Mouse (Mus musculus) hindbrain, embryonic 10.5 days (tissue): ENCODE data around the gene Negr1. TPM values are rescaled to one million over a fixed set of nuclear protein-coding genes. Genes with fewer than 3 reads are reported as not detected.

Experiments used
- DNase-seq: peaks from one replicate; pipeline ENCODE4 v3.0.0-alpha.2; 2017; ENCODE audit warnings: low spot score
- H3K27ac ChIP-seq: fragments of 300-500 bp; sonication (generic); 2 replicates; pipeline ENCODE4 v1.5.1; 2016; ENCODE audit warnings: mild to moderate bottlenecking, moderate library complexity
- H3K27me3 ChIP-seq: fragments of 300-500 bp; sonication (generic); 2 replicates; pipeline ENCODE4 v1.6.1; 2016; ENCODE audit warnings: mild to moderate bottlenecking; ENCODE audit not compliant: poor library complexity, insufficient read depth, severe bottlenecking
- H3K36me3 ChIP-seq: fragments of 300-500 bp; sonication (generic); 2 replicates; pipeline ENCODE4 v1.6.1; 2016; ENCODE audit warnings: mild to moderate bottlenecking, moderate library complexity
- H3K4me1 ChIP-seq: fragments of 300-500 bp; sonication (generic); replicated peaks from 2 replicates; pipeline ENCODE4 v1.6.1; 2016; ENCODE audit warnings: mild to moderate bottlenecking
- H3K4me3 ChIP-seq: fragments of 300-500 bp; sonication (generic); 2 replicates; pipeline ENCODE4 v1.5.1; 2016; ENCODE audit warnings: mild to moderate bottlenecking, moderate library complexity
- H3K9me3 ChIP-seq: fragments of 300-500 bp; sonication (generic); 2 replicates; pipeline ENCODE4 v1.6.1; 2016; ENCODE audit warnings: mild to moderate bottlenecking, moderate library complexity
- WGBS: fragments of 180-500 bp; shearing (Covaris S2); methylation state at CpG from one replicate; pipeline ENCODE4 v1.1.7; 2016; 5-methylcytosine and 5-hydroxymethylcytosine counted together
- polyA plus RNA-seq: library from polyadenylated mRNA; unstranded; fragments of >200 nt; fragmentation: Nextera tagmentation; extraction: Ambion mirVana; gene quantifications from 2 replicates; pipeline ENCODE4 v1.2.1, GENCODE M21; 2016

The Negr1 gene
- polyA plus RNA-seq, 1 experiment from 2014 or later = 4.7 TPM

- Histone ChIP-seq H3K4me3 (no peak overlapping the region), H3K36me3 (no peaks in the 10 kb centered on the region), H3K9me3 (no peaks in the 10 kb centered on the region), H3K27me3 (no peaks in the 10 kb centered on the region), H3K4me1 (no peaks in the 10 kb centered on the region), H3K27ac (no peak overlapping the region)
- no peak for DNase-seq
Observed at GRCm38 (mm10) chr3:157155513-157155912, 593.9 kb downstream of the Negr1 start.

- WGBS = 92% methylated on average over 3 of the region's 3 CpGs
- Histone ChIP-seq H3K36me3 (no peaks in the 10 kb centered on the region), H3K9me3 (no peaks in the 10 kb centered on the region), H3K4me3 (no peak overlapping the region), H3K27ac (no peak overlapping the region), H3K27me3 (no peaks in the 10 kb centered on the region), H3K4me1 (no peaks in the 10 kb centered on the region)
- DNase-seq = no peak
Observed at GRCm38 (mm10) chr3:157164840-157165595, 603.4 kb downstream of the Negr1 start.

GRCm38 (mm10) chr3:157181975-157182374 is 620.4 kb downstream of the Negr1 start:
- H3K36me3 ChIP-seq = no peaks in the 10 kb centered on the region
- 87% methylated on average over 2 of the region's 2 CpGs for WGBS
- no peak for DNase-seq

GRCm38 (mm10) chr3:157188939-157189725 is 627.5 kb downstream of the Negr1 start:
- Histone ChIP-seq H3K27ac (no peak overlapping the region), H3K9me3 (no peaks in the 10 kb centered on the region), H3K4me1 (no peaks in the 10 kb centered on the region), H3K36me3 (no peaks in the 10 kb centered on the region), H3K27me3 (no peaks in the 10 kb centered on the region), H3K4me3 (no peak overlapping the region)
- 60% methylated on average over 8 of the region's 8 CpGs for WGBS
- DNase-seq = peak; percentile 5

More at GRCm38 (mm10) chr3:157181975-157182374, 620.4 kb downstream of the Negr1 start:
- no peak overlapping the region for H3K27ac ChIP-seq
- H3K9me3 ChIP-seq = no peaks in the 10 kb centered on the region
- H3K4me1 ChIP-seq = peaks cover 5% of the 10 kb centered on the region; the same call in 1 of the 2 replicates
- no peak overlapping the region for H3K4me3 ChIP-seq
- no peaks in the 10 kb centered on the region for H3K27me3 ChIP-seq

GRCm38 (mm10) chr3:157189834-157190233 is 628.2 kb downstream of the Negr1 start:
- no peaks in the 10 kb centered on the region for H3K9me3 ChIP-seq
- DNase-seq = no peak
- H3K4me3 ChIP-seq = no peak overlapping the region
- no peaks in the 10 kb centered on the region for H3K27me3 ChIP-seq
- 84% methylated on average over 4 of the region's 4 CpGs for WGBS
- H3K36me3 ChIP-seq = no peaks in the 10 kb centered on the region
- H3K27ac ChIP-seq = no peak overlapping the region
- no peaks in the 10 kb centered on the region for H3K4me1 ChIP-seq

GRCm38 (mm10) chr3:157190551-157190950 is 629.0 kb downstream of the Negr1 start:
- no peak overlapping the region for H3K27ac ChIP-seq
- H3K36me3 ChIP-seq = no peaks in the 10 kb centered on the region
- H3K9me3 ChIP-seq = no peaks in the 10 kb centered on the region
- H3K4me1 ChIP-seq = no peaks in the 10 kb centered on the region
- DNase-seq = no peak
- no peak overlapping the region for H3K4me3 ChIP-seq
- no peaks in the 10 kb centered on the region for H3K27me3 ChIP-seq
- WGBS = 78% methylated on average over 3 of the region's 3 CpGs

GRCm38 (mm10) chr3:157192021-157192420 is 630.4 kb downstream of the Negr1 start:
- Histone ChIP-seq H3K4me1 (no peaks in the 10 kb centered on the region), H3K36me3 (no peaks in the 10 kb centered on the region), H3K27ac (no peak overlapping the region), H3K9me3 (no peaks in the 10 kb centered on the region), H3K27me3 (no peaks in the 10 kb centered on the region), H3K4me3 (no peak overlapping the region)
- no peak for DNase-seq
- 83% methylated on average over 3 of the region's 3 CpGs for WGBS

GRCm38 (mm10) chr3:157193141-157193540 is 631.5 kb downstream of the Negr1 start:
- DNase-seq = no peak
- no peaks in the 10 kb centered on the region for H3K36me3 ChIP-seq
- WGBS = 86% methylated on average over 3 of the region's 3 CpGs
- H3K4me3 ChIP-seq = no peak overlapping the region
- H3K4me1 ChIP-seq = no peaks in the 10 kb centered on the region
- no peaks in the 10 kb centered on the region for H3K27me3 ChIP-seq
- H3K9me3 ChIP-seq = no peaks in the 10 kb centered on the region
- no peak overlapping the region for H3K27ac ChIP-seq

GRCm38 (mm10) chr3:157198659-157199058 is 637.1 kb downstream of the Negr1 start:
- Histone ChIP-seq H3K36me3 (no peaks in the 10 kb centered on the region), H3K4me1 (no peaks in the 10 kb centered on the region), H3K27ac (no peak overlapping the region), H3K9me3 (no peaks in the 10 kb centered on the region), H3K27me3 (no peaks in the 10 kb centered on the region), H3K4me3 (no peak overlapping the region)
- DNase-seq = no peak
- WGBS = 81% methylated on average over 4 of the region's 4 CpGs

- DNase-seq = no peak
- Histone ChIP-seq H3K4me3 (no peak overlapping the region), H3K36me3 (no peaks in the 10 kb centered on the region), H3K27ac (no peak overlapping the region), H3K27me3 (no peaks in the 10 kb centered on the region), H3K4me1 (no peaks in the 10 kb centered on the region), H3K9me3 (no peaks in the 10 kb centered on the region)
- 100% methylated on average over 2 of the region's 2 CpGs for WGBS
Observed at GRCm38 (mm10) chr3:157201726-157202125, 640.1 kb downstream of the Negr1 start.

GRCm38 (mm10) chr3:157203573-157203972 is 642.0 kb downstream of the Negr1 start:
- no peak overlapping the region for H3K4me3 ChIP-seq
- no peak overlapping the region for H3K27ac ChIP-seq
- no peaks in the 10 kb centered on the region for H3K9me3 ChIP-seq
- no peak for DNase-seq
- H3K36me3 ChIP-seq = no peaks in the 10 kb centered on the region
- H3K4me1 ChIP-seq = no peaks in the 10 kb centered on the region
- WGBS = 89% methylated on average over 8 of the region's 8 CpGs
- H3K27me3 ChIP-seq = no peaks in the 10 kb centered on the region

GRCm38 (mm10) chr3:157206752-157207151 is 645.2 kb downstream of the Negr1 start:
- H3K4me3 ChIP-seq = no peak overlapping the region
- H3K36me3 ChIP-seq = no peaks in the 10 kb centered on the region
- no peaks in the 10 kb centered on the region for H3K9me3 ChIP-seq
- no peaks in the 10 kb centered on the region for H3K27me3 ChIP-seq
- H3K4me1 ChIP-seq = peaks cover 8% of the 10 kb centered on the region
- no peak for DNase-seq
- no peak overlapping the region for H3K27ac ChIP-seq
- WGBS = 40% methylated on average over 3 of the region's 3 CpGs

GRCm38 (mm10) chr3:157208966-157209365 is 647.4 kb downstream of the Negr1 start:
- Histone ChIP-seq H3K4me3 (no peak overlapping the region), H3K4me1 (peaks cover 8% of the 10 kb centered on the region), H3K27ac (no peak overlapping the region), H3K9me3 (no peaks in the 10 kb centered on the region), H3K27me3 (no peaks in the 10 kb centered on the region), H3K36me3 (no peaks in the 10 kb centered on the region)
- DNase-seq = no peak
- WGBS = 21% methylated on average over 1 of the region's 1 CpGs
